Mouse (Mus musculus): ENCODE data around the gene Gng2.
"Not testable (repeated sequence)": the region's sequence is repeated elsewhere in the genome, so short reads cannot be mapped to it uniquely, and the experiment has no call there.

Gene Gng2

DNA sequence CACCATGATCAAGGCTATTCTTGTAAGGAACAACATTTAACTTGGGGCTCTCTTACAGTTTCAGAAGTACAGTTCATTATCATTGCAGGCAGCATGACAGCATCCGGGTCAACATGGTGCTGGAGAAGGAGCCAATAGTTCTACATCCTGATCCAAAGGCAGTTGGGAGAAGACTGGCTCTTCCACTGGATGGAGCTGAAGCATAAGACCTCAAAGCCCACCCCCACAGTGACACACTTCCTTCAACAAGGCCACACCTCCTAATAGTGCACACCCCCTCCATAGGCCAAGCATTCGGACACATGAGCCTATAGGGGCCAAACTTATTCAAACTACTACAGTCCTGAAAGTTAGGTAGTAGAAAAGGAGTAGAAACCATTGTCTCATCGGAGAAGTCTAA is 42.3 kb downstream of the Gng2 start:
- no peak for DNase-seq

DNA sequence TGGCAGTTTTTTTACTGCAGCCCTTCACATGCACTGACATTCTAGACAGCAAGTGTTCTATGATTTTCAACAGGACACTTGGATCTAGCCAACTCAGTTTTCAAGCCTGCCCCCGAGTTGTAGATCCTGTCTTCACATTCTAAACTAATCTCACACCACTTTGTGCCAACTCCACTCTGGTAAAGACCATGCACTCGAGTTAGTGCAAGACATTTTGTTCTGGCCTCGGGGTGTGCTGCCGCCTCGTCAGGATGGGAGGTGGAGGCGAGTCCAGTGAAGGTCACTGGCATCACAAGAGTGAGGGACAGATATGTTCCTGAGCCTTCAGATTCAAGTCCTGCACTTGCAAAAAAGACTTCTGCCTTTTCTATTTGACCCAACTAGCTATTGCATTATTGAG is 44.1 kb downstream of the Gng2 start:
- no peak for DNase-seq

DNA sequence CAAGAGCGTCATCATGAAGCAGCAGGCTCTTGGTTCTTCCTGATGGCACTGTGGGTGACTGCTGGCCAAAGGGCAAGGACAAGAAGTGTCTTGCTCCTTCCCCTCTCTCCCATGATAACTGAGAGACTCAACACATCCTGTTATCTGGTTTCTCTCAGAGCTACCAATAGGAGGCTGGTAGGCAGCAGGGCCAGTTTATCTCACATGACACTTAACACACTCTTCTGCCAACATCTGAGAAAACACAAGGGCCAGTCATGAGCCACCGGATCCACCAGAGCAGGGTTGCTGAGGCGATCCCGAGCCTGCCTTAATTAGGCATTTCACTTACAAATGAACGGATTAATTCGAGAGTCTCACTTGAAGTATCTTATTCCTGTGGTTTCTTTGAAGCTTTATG is 49.5 kb downstream of the Gng2 start:
- no peak for DNase-seq

DNA sequence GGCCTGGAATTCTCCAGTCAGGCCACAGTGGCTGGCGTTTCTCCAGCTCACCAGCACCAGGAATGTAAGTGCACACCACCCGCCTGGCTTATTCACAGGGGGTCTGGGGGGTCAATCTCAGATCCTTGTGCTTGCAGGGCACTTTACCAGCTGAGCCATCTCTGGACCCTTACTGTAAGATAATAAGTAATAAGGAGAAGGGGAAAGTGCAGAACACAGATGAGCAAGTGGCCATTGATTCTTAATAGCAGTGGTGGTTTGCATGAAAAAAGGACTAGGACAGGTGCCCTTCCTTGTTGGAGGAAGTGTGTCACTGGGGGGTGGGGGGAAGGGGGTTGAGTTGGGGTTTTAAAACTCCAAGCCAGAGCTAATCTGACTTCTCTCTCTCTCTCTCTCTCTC is 50.3 kb downstream of the Gng2 start:
- no peak for DNase-seq

DNA sequence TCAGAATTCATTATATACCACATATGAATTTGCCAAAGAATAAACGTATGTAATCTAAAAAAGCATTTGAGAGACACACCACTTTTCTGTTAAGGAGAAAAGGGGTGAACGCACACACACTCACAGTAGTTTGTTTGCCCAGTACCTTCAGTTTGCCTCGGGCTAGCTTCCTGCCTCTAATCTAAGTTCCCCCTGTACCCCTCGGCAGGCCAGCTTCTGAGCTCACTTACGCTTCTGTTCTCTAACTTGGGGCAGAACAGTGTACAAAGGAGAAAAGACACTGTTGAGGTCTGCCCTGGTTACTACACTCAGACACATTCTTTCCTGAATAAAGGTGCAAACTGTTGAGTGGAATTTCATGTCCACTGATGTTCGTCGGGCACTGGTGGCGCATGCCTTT is 51.1 kb downstream of the Gng2 start:
- no peak for DNase-seq

DNA sequence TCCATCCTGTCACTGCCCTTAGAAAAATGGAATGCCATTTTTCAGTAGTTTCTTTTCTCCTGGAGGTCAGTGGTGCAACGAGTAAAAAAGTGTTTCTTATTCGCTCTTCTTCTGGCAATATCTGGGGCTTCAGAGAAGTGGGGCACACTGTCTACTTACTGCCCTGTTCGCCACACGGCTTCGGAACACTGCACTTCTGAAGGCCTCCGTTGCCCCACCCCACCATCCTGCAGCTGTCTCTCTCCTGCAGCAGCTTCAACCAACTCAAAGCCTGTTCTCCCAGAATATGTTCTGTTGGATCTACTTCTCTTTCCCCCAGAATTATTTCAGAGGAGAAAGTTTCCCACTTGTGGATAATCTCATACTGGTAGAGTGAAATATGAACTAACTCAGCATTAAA is 52.3 kb downstream of the Gng2 start:
- DNase-seq: no peak

DNA sequence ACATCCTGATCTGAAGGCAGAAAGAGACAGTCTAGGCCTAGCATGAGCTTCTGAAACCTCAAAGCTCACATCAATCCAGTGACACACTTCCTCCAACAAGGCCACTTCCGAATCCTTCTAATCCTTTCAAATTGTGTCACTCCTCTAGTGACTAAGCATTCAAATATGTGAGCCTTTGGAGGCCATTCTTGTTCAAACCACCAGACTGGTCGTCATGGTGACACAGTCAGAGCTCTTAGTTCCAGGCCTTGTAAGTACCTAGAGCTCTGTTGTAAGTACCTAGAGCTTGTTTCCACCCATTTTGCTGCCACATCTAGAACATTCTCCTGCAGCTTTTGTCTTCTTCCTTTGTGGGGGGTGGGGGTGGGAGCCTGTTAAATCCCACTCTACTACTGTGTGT is 53.3 kb downstream of the Gng2 start:
- DNase-seq: no peak

DNA sequence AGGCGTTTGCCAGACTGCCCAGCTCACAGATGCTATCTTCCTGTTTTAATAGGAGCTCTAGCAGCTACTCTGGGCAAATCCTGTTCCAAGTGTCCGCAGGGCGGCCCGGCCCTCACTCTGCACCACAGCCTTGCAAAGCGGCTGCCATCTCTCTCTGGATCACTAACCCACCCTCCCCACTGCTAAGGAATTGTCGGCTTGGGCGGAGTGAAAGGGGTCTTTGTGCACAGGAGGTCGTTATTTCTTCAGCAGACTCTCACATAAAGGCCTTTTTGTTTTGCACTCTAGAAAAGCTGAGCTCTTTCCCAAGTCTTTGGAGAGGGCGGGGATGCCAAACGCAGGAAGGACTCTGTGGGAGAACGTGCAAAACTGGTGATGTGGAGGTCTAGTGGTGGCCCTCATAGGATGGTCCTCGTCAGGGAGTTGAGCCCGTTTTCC is 57.2 kb downstream of the Gng2 start:
- no peak for DNase-seq

DNA sequence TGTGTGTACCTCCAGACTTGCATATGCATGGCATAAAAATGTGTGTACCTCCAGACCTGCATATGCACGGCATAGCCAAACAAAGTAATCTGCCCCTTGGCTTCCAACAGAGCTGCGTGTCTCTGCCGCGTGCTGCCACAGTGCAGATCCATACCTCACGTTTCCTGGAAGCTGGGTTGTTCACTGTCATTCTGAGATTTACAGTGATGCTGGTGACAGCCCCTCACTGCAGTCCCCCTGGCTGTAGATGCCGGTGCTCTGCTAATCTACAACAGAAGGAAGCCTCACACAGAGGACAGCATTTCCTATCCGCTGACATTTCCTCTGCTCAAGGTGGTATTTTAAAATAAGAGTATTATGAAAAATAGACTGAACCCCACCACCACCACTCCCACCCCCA is 57.6 kb downstream of the Gng2 start:
- DNase-seq: no peak

DNA sequence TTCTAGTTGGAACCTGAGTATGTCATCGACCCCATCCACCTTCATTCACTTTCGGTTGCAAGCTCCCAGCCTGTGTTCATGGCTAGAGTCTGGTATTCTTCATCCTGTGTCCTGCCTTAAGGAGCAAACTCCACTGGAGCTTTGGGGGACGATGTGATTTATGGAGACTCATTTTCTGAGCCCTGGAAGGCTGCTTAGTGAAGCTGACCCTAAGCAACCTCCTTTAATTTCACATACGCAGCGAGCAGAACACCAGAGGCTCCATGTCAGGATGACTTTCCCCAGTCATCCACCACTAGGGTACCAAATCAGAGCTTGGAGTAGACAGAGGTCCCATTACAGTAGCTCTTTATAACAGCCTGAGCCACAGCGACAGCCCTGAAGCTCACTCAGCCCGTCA is 59.9 kb downstream of the Gng2 start:
- DNase-seq: no peak

DNA sequence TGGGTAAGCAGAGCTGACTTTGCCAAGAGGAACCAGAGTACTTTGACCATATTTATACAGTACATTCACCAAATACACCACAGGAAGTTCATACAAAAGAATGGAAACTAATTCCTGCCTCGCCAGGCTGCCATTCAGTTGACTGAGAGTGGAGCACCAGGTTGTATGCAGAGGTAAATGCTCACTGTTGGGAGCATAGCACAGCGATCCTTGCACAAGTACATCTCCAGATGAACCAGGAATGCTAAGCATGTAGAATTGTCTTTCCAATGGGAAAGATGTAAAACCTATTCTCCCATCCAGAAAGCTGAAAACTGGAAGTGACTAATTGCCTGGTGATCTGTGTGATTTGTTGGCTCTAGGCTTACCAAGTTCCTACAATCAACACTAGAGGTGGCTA is 61.1 kb downstream of the Gng2 start:
- no peak for DNase-seq

DNA sequence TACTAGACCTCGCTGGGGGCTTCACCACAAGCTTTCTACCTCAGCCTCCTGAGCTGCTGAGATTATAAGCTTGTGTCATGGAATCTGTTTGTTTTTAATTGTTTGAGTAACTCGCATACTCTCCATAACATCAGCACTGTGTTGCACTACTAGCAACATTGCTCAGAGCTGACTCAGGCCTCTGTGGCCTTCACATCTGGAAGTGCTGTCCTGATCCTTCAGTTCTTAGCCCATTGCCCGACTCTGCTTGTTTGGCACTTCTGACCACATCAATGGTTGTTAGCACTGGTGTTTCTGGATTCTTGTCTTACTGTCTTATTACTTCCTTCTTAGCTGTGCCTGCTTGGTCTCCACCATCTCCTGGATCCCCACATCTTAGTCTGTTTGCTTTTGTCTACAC is 64.5 kb downstream of the Gng2 start:
- no peak for DNase-seq

DNA sequence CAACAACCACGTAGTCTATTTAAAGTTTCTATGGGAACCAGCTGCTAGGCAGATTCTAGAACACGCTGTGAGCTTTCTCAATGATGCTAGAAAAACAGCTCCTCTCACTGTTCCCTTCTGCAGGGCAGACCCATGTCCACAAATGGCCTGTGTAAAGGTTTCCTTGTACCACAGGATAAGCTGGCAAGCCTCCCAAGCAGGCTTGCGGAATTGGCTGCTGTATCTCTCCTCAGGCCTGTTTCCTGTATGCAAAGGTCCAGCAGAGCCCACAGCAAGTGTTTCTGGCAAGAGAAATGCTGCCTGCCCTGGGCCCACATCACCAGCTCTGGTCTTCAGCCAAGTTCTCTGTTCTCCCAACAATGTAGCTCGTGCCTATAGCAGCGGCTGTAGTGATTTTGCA is 71.8 kb downstream of the Gng2 start:
- DNase-seq: peak; percentile 82

DNA sequence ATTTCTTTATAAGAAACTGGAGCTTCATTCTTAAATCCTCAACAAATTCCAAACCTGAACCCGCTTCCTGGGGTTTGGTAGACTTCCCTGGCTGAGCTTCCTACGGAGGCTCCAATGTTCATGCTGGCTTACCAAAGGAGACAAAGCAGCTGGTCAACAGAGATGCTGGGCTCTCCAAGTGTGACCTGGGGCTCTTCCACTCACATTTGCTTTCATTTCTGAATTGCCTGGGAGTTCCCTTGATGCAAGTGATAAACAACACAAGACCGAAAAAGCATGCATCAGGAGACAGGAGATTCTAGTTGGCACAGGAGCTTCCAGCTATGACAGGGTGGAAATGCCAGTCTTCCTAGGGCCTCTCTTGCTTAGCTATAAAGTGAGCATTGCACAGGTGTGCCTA is 72.6 kb downstream of the Gng2 start:
- no peak for DNase-seq

DNA sequence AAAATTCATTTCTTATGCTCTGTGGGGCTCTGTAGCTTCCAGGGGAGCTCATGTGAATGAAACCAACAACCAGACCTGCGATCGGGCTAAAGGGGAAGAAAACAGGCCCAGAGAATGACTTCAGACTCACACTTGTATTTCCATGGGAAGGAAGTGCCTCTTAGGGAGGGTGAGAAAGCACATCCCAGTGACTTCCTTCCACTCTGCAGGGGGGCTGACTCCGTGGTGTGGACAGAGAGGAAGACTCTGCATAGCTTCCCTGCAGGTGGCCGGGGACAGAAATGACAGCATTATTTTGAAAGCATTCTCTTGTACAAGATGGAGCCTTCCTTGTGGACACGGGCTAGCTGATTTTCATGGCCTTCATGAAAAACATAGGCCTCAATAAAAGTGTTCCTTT is 73.4 kb downstream of the Gng2 start:
- peak; percentile 27 for DNase-seq

DNA sequence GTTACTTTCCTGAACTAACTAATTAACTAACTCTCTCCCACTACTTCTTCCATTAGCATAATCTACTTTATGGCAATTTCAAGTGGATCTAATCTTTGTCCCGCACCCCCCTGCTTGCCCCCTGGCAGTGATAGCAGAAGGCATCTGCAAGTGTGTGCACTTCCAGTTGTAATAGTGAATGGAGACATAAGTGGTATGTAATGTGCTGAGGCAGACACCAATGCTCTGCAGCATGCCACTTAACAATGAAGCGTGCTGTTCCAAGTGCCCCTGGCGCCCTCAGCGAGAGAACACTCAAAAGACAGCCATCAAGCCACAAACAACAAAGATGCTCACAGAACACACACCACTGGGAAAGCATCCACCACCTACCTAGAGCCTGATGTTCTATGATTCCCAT is 76.9 kb downstream of the Gng2 start:
- no peak for DNase-seq

DNA sequence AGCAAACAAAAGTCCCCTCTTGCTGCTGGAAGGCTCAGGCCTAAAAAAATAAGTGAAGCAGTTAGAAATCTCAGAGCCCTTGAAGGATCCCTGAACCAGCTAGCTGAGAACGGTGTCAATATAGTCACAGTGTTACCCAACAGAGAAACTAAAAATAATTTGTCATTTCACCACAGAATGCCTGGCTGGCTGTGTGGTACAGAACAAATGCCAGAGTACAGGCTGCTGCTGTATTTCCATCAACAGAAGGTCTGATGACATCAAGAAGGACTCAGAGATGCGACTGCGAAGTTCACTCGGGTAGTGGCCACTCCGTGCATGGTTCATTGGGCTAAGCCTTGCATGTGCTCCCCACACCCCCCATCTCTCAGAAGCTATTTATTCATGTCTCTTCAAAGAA is 89.9 kb downstream of the Gng2 start:
- DNase-seq: peak; percentile 80

DNA sequence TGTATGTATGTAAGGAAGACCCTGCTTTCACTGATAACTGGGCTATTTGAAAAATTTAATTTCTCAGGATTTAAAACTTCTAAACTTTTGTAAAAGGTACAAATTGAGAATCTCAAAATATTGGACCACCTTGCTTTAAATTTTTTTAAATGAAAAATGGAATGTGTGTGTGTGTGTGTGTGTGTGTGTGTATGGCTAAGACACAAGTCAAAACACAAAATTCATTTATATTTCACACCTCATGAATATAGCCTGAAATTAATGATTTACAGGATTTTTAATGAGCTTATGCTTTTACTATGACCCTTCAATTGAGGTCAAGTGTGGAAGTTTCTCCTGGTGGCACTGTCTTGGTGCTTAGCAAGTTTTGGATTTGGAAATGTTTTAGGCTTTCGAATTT is 93.0 kb downstream of the Gng2 start:
- not testable (repeated sequence) for DNase-seq

DNA sequence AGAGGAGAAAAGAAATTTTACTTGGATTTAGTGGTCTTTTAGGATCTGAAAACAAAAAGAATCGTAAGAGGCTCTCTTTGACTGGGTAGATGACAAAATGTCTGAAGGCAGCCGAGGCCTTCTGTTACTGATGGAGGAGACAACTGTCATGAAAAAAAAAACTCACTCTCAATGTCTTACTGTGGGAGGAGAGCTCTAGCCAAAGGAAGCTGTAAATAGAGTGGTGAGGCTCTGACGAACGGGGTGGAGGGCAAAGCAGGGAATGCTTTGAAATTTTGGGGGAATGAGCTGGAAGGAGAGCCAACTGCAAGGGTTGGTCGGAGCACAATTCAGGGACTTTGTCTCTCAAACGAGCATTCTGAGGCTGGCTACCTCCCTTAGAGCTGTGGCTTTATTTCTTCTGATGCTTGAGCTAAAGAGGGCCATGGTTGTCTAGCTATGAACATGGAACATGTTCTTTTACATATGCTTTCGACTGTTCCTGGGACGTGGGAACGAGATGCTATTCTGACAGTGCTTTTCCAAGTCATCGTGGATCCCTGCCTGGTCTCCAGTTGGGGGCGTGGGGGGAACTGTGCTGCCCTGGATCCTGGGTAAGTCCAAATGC is 103.1 kb downstream of the Gng2 start:
- no peak for DNase-seq

DNA sequence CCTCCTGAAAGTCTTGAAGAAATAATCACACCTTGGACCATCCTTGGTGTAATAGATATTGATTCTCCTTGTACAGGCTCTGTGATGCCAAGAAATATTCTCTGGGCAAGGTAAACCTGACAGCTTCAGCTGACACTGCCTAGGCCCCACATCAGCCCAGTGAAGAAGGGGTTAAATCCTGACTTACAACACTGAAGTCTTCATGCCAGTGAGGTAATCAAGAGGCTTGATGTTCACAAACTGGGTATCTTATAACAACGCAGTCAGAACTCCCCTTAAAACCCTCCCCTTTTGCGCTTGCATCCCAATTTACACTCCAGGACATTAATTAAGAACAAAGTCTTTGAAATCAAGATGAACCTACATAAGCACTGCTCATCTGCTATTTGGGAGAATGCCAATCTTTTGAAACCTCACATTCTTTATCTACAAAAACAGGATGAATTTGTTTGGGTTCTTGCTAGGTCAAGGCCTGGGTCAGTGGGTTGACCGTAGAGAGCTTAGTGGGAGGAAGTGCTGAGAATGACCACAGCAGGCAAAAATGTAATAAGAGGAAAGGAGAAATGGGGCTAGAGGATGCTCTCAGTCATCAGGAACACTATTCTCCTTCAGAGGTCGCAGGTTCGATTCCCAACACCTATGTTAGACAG is 110.0 kb downstream of the Gng2 start:
- no peak for DNase-seq

DNA sequence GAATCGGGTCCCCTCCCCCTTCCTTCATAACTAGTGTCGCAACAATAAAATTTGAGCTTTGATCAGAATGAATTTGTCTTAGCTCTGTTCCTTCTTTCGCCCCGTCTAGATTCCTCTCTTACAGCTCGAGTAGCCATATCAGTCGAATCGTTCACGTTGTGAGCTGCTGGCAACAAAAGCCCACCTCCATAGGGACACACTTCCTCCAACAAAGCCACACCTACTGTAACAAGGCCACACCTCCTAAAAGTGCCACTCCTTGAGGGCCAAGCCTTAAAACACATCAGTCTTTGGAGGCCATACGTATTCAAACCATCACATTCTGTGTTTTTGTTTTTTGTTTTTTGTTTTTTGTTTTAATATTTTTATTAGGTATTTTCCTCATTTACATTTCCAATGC is 112.3 kb downstream of the Gng2 start:
- DNase-seq: not testable (repeated sequence)

DNA sequence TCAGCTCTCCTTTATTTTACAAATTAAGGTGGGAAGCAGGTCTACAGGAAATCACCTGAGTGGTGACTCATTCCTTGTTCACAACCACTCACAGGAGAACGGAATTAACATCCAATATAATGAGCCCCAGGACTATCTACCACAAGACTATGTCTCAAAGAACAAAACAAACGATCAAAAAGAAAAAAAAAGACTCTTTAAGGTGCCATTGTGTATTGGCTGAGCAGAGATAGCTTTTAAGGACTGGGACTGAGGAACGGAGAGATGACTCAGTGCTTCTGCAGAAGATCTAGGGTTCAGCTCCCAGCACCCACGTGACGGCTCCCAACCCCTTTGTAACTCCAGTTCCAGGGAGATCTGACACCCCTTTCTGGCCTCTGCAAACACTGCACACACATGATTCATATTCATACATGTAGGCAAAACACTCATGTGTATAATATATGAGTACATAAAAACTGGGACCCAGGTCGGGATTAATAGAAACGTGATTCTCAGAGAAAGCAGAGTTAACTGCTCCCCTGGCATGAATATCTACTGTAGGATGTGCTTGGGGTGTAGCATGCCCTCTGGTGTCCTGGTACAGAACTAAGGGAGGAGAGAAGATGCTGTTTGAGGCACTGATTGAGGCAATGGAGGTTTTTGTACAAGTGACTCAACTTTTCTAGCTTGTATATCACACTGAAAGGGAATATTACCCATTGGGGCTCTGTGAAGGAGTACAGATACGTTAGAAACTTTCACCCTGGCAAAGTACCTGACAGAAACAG is 115.9 kb downstream of the Gng2 start:
- DNase-seq: no peak

DNA sequence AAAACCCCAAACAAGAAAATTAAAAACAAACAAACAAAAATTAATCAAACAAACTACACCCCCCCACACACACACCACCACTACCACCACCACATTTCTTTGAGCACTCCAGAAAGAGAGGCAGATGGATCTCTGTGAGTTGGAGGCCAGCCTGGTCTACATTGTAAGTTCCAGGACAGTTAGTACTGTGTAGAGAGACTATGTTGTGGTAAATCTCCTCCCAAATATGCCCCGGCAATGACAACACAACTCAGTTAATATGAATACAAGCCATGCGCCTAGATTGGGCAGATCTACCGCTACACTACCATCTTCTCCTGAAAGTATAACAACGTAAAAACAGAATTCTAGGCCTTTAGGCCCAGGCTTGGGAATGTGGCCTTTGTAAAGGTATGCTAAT is 117.1 kb downstream of the Gng2 start:
- DNase-seq: no peak

All from layer of hippocampus, adult 9-11 months (tissue).